Mouse (Mus musculus) R1 (cell line): ENCODE measurements around the gene 1500011B03Rik.

ENCODE experiments used
- DNase-seq: peaks from one replicate; pipeline ENCODE4 v3.0.0-alpha.2; 2018; ENCODE audit warnings: low read depth, low spot score

Gene 1500011B03Rik

DNA sequence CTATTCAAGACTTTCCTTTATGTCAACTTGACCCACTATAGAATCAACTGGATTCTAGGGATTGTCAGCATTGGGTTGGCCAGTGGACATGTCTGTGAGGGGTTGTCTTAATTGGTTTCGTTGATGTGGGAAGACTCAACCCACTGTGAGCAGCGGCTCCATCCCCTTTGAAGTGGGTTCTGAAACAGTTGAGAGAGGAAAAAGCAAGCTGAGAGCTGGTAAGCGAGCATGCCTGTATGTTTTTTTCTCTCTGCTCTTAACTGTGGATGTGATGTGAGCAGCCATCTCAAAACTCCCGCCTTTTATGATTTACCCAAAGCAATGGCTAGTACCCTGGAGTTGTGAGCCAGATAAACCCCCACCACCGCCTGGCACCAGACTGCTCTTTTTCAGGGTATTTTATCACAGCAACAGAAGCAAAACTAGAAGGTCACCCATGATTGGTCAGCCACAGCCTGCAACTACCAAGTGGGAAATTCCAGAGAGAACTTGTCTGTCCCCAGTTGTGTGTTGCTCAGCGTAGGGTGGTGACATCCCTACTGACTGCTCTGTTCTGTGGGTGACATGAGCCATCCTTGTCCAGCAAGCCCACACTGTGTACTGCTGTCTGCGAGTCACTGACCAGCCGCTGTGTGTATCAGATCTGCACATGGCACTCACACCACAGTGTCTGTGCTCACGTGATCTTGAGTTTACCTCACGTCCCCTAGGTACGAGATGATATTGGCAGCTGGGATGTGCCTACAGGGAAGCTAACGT lies 39.7 kb downstream of the 1500011B03Rik start:
- no peak for DNase-seq

- no peak for DNase-seq
Measured at GRCm38 (mm10) chr5:114782991-114783390, 40.3 kb downstream of the 1500011B03Rik start.

GRCm38 (mm10) chr5:114780912-114781311 lies 42.4 kb downstream of the 1500011B03Rik start:
- DNase-seq = no peak

- DNase-seq = no peak
Measured at GRCm38 (mm10) chr5:114779956-114780489, 43.2 kb downstream of the 1500011B03Rik start.

DNA sequence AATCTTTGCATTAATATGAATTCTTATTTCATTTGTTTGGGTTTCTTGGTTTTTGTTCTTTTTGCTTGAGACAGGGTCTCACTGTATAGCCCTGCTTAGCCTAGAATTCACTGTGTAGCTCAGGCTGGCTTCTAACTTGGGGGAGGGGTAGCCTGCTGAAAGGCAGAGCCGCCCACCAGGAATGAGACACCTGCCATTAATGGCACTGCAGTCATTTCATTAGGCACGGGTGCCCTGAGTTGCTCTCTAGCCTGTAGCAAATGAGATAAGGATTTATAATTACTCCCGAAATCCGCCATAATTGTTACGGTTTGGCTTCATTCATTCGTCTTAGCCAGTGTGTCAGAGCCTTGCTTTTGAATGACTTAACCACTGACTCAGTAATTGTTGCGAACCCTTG lies 47.1 kb downstream of the 1500011B03Rik start:
- no peak for DNase-seq

- peak; percentile 28 for DNase-seq
Measured at GRCm38 (mm10) chr5:114775056-114775979, 48.0 kb downstream of the 1500011B03Rik start, which contains the start of gene Git2. Gene Git2 (minus strand): TSS chr5:114775517.

- peak; percentile 95 for DNase-seq
Measured at GRCm38 (mm10) chr5:114774403-114775051, 48.7 kb downstream of the 1500011B03Rik start, which contains the start of gene Ankrd13a. Gene Ankrd13a (plus strand): TSS chr5:114774677.

GRCm38 (mm10) chr5:114773780-114774179 lies 49.5 kb downstream of the 1500011B03Rik start:
- DNase-seq = peak; percentile 31

GRCm38 (mm10) chr5:114773211-114773710 lies 50.0 kb downstream of the 1500011B03Rik start:
- DNase-seq = peak; percentile 99

DNA sequence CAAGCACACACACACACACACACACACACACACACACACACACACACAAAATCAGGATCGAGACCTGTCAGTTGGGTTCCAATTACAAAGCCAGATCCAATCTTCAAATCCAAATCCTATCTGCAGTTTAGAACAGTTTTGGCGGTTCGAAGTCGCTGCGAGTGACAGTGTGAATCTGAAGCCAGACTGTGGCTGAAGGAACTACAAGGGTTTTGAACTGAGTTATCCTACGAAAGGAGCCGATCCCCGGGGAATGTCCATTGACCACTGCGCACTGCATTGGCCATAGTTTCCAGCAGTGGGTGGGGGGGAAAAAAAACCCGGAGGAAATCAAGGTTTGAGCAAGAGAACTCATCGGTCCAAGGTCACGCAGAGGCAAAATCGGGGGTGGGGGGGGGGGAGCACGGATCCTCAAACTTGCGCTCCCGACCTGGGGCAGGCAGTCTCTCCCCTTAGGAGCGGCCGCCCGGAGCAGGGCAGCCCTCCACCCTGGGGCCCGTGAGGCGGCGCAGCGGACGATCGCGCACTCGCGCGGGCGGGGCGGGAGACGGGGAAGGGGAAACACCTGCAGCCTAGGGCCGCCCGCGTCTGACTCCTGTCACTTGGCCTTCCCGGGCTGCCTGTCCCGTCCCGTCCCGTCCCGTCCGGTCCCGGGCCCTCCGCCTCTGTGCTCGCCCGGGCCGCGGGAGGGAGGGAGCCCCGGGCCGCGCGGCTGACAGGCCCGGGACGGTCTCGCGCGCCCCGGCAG lies 50.6 kb downstream of the 1500011B03Rik start:
- DNase-seq = peak; percentile 30

DNA sequence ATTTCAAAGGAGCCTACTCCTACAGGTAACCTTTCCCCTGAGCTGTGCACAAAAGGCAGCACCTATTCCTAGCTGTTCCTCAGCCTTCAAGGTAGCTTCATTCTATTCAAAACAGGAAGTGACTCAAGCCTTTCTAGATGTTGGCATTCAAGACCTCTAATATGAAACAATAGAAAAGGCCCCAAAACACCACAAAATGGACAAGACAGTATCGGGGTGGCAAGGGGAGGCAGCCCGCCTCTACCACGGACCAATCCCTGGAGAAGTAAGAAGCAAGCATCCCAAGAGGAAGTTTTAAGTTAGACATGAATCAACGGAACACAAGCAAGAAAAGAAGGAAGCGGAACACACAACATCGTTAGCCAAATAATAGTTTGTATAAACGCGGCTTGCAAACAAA lies 51.5 kb downstream of the 1500011B03Rik start:
- DNase-seq = no peak

DNA sequence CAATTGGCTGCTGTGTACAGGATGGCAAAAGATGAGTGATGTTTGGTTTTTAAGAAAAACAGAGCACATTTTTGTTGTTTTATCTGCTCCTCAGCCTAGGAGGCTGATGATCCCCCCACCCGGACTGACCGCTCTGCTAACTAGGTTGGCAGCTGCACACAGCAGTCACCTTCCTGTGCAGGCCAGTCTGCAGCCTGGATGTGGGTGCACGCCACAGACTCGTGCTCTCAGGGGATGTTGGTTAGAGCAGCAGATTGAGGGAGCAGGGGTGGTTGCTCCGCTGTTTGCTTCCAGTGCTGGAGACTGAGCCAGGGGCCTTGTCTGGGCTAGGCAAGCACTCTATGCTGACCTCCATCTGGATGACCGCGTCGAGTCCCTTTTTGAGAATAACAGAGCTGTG lies 53.5 kb downstream of the 1500011B03Rik start:
- DNase-seq = no peak

DNA sequence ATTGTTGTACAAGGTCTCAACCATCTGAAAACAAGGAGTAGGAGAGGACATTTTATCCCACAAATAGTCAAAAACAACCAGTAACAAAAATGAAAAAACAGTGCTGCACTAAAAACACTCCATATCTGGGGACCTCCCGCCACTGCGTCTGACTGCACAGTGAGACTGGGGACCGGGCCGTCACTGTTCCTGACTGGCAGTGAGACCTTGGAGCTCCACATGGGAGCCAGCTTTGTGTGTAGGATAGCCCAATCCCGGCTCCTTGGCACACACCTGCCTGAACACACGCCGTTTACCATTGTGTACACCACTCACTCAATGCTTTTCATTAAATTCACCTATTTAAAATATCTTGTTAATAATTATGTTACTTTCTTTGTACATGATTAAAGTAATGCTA lies 56.1 kb downstream of the 1500011B03Rik start:
- DNase-seq = peak; percentile 24

- DNase-seq = no peak
Measured at GRCm38 (mm10) chr5:114766686-114767085, 56.6 kb downstream of the 1500011B03Rik start.

DNA sequence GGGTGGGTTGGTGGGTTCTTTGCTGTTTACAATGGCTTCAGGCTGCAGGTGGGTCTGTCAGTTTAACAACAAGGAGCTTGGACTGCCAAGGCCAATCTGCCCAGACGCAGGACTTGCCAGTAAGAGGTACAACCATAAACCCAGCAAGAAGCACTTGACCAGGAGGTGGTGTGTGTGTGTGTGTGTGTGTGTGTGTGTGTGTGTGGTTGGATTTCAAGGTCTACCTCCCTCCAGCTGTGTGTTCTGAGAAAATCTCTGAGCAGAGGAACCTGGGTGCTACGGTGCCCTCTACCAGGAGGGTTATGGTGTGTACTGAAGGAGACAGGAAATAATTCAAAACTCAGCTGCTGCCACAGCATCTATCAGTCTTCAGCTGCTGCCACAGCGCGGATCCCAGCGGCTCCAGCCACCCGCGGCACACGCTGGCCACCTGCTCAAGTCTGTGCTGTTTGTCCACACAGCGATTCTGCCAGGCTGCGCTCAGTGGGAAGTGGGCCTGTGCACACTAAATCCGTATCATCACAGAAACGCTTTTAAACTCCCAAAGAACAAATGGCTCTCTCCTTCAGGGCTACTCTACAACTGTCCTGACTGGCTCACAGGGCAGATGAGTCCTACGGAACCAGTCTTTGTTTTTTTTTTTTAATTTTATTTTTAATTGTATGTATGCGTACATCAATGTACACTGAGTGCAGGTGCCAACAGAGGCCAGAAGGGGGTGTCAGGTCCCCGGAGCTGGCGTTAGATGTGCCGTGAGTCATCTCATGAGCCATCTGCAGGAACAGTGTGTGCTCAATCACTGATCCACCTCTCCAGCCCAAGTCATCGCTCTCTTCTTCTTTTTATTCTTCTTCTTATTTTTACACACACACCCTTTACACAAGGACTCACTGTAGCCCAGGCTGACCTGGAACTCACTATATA lies 58.2 kb downstream of the 1500011B03Rik start:
- DNase-seq = peak; percentile 72

GRCm38 (mm10) chr5:114761980-114762379 lies 61.3 kb downstream of the 1500011B03Rik start:
- DNase-seq = no peak

DNA sequence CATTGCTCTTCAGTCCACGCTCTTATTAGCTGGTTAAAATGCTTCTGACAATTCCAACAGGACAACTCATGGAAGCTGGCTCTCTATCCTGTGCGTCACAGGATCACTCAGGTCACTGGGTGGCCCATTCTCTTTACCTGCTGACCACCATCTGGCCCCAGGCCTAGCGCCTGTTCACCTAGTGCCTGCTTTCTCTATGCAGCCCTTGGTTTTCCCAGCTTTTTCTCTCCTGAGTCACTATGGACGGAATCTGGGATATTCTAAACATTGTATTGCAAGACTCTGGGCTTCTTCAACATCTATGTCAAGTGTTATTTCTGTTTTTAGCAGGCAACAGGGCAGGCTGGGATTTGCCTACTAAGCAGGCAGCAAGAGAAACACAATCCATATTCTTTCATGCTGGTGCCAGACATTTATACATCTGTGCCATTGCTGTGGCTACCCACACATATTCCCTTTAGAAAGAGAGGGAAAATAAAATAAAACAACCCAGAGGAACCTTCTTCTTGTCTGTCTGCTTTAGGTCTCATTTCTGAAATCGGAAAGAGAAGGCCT lies 63.7 kb downstream of the 1500011B03Rik start:
- DNase-seq = no peak
